Mouse (Mus musculus) CH12.LX (cell line): ENCODE measurements around the gene Gpatch2.

Source experiments
- ETS1 ChIP-seq: conservative IDR thresholded peaks from 2 replicates; pipeline ENCODE4 v1.6.1; 2012; ENCODE audit warnings: low read depth, mild to moderate bottlenecking, inconsistent platforms, low read length, improper control_type of control experiment, moderate library complexity
- MAFK ChIP-seq: IDR thresholded peaks from 2 replicates; pipeline ENCODE4 v1.6.1; 2011; ENCODE audit warnings: low read length, improper control_type of control experiment; ENCODE audit not compliant: insufficient replicate concordance

GRCm38 (mm10) chr1:187300626-187301025 is 85.3 kb downstream of the Gpatch2 start:
- no peak for TF ChIP-seq ETS1
- no peak for TF ChIP-seq MAFK
